Mouse (Mus musculus): ENCODE results near the gene Ddi1.

DNA sequence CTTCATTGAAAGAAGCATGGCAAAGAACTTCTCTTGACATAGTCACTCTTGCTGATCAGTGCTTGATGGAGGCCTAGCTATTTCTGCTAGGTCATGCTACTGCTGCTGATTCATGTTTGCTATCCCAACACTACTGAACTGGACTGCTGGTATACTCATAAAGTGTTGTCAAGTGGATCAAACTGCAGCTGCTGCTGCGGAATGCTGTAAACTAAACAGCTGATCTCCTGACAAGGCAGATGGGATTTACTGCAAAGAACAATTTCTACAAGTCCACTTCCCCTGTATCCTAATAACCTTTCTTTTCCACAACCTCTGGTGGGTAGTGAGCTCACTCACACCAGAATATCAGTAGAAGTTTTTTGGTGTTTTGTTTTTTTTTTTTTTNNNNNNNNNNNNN lies 47.5 kb upstream of the Ddi1 start:
- TF ChIP-seq CTCF (IDR thresholded peaks at IDR 0.05; ENCODE audit: low read depth, low read length) (no peak), POLR2A (IDR thresholded peaks at IDR 0.05; ENCODE audit: extremely low read depth, insufficient read depth, low read length) (no peak)

All from liver, adult 2 months (tissue).